Mouse (Mus musculus): ENCODE results near the gene Serpine2. TPM values are rescaled to one million over a fixed set of nuclear protein-coding genes. Genes with fewer than 3 reads are reported as not detected.

Gene Serpine2
- total RNA-seq (2023): 1 to 10 TPM; 5.3 to 6.0 TPM

GRCm38 (mm10) chr1:79861130-79861942, at the start of gene Serpine2:
Serpine2 (minus strand) TSS chr1:79861180.

GRCm38 (mm10) chr1:79775927-79776458, 85.0 kb downstream of the Serpine2 start, which contains the start of the genes Mrpl44 and Wdfy1:
Mrpl44 (plus strand) TSS chr1:79776018.
Wdfy1 (minus strand) TSS chr1:79776143.

Other genes with a start within 250 kb of the Serpine2 start
- gene Ap1s3, start 189.2 kb downstream of the Serpine2 start, total RNA-seq (2023): 1 to 10 TPM; 7.1 to 9.5 TPM
- 10 to 100 TPM; 16.6 to 16.7 TPM for gene Mrpl44, start 85.2 kb downstream of the Serpine2 start, total RNA-seq (2023)
- 10 to 100 TPM; 56.1 to 56.7 TPM for gene Wdfy1, start 85.0 kb downstream of the Serpine2 start, total RNA-seq (2023)

Measured in neutrophil, adult 59 days (primary cell).